Mouse (Mus musculus) liver, embryonic 14.5 days (tissue): ENCODE results near the gene 4933411K16Rik.
A peak's percentile ranks its signal among the peaks of the same experiment; 100 is the strongest.

Source experiments
- CTCF ChIP-seq: IDR thresholded peaks from 2 replicates; pipeline ENCODE4 v1.5.1; 2016; ENCODE audit warnings: antibody characterized with exemption, low read depth, control low read depth
- EP300 ChIP-seq: IDR thresholded peaks from 2 replicates; pipeline ENCODE4 v1.6.1; 2016; ENCODE audit warnings: antibody characterized with exemption, low read depth

DNA sequence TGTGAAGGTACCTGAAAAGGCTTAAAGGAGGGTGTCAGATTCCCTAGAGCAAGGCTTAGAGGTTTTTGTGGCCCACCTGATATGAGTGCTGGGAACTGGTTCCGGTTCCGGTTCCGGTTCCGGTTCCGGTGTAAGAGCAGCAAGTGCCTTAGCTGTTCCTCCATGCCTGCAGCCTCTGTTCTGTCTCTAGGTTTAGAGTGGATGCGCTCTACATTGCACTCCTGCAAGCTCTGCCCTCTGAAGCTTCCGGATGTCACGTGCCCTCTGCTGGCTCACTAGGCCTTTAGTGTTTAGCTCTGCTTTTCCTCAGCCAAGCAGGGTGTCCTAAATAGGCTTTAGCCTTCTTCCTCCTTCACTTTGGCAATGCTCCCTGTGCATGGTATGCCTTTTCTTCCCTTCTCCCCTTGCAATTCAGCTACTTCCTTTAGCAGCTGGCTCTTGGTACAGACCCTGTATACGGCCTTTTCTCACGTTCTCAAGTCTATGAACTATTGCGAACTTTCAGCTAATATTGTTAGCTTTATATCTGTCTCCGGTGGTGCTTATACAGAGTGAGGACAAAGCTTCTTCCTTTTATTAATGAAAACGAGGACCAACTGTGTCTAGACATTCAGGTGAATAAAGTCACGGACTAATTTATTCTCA, 37.2 kb downstream of the 4933411K16Rik start:
- no peak for TF ChIP-seq EP300
- peak; percentile 37 for TF ChIP-seq CTCF
